Mouse (Mus musculus): ENCODE measurements around the gene 4930516K23Rik. TPM values are rescaled to one million over a fixed set of nuclear protein-coding genes. Genes with fewer than 3 reads are reported as not detected.

The 4930516K23Rik gene
- total RNA-seq (2021) (not detected), polyA plus RNA-seq (2012; rRNA removed) (not detected in 2 replicates)
- long read RNA-seq = 0 reads

DNA sequence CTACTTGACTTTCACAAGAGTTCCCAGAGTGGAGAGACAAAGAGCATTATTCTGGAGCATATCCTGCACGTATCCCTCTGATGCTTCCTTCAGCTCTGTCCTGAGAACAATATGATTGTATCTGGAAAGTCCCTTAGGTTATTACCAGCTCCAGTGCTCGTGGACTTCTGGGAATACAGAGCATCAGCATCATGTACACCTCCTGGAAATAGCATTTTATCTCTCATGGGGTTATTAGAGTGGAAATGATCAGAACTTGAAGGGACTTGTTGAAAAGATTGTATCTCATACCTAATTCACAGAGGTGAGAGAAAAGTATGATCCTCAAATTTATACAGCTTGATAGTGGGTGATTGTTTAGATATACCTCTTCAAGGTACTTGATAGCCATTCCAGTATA lies at the start of gene 4930516K23Rik:
4930516K23Rik (minus strand) TSS at position 101 of the 400 bp plus-strand sequence.
- Histone ChIP-seq H3K79me2 (replicated peaks; ENCODE audit: control insufficient read depth, insufficient read depth, low read length) (no peaks in the 10 kb centered on the region), H3K4me3 (no peak within 1 kb of the TSS), H3K27me3 (ENCODE audit: control insufficient read depth, insufficient read depth, low read length) (no peaks in the 10 kb centered on the region), H3K27ac (no peak within 1 kb of the TSS), H3K36me3 (ENCODE audit: control insufficient read depth, insufficient read depth, low read length) (no peaks in the 10 kb centered on the region), H3K9ac (ENCODE audit: low read depth, low read length) (no peak within 1 kb of the TSS), H3K4me1 (ENCODE audit: control insufficient read depth, insufficient read depth, low read length) (no peaks in the 10 kb centered on the region)
- intact Hi-C loops (cut with DNase I) = no loop called here
- TF ChIP-seq CTCF (IDR thresholded peaks at IDR 0.05) (no peak), POLR2A (IDR thresholded peaks at IDR 0.05; ENCODE audit: insufficient read depth, low read depth, low read length) (no peak), EP300 (IDR thresholded peaks at IDR 0.05; ENCODE audit: insufficient read depth, low read depth, low read length) (no peak)
- WGBS = 36% methylated on average over 2 of the region's 2 CpGs
- DNase-seq = no peak

- no peak for TF ChIP-seq POLR2A (IDR thresholded peaks at IDR 0.05; ENCODE audit: insufficient read depth, low read depth, low read length)
- TF ChIP-seq EP300 (IDR thresholded peaks at IDR 0.05; ENCODE audit: insufficient read depth, low read depth, low read length) = no peak
- TF ChIP-seq CTCF (IDR thresholded peaks at IDR 0.05) = no peak
- no peak for DNase-seq
- no peak within 1 kb of the TSS for H3K9ac ChIP-seq (ENCODE audit: low read depth, low read length)
Measured at GRCm38 (mm10) chr7:104104757-104104972, 43.4 kb upstream of the 4930516K23Rik start, which contains the start of gene Olfr646. Gene Olfr646, plus strand, starts transcription at chr7:104104873.

DNA sequence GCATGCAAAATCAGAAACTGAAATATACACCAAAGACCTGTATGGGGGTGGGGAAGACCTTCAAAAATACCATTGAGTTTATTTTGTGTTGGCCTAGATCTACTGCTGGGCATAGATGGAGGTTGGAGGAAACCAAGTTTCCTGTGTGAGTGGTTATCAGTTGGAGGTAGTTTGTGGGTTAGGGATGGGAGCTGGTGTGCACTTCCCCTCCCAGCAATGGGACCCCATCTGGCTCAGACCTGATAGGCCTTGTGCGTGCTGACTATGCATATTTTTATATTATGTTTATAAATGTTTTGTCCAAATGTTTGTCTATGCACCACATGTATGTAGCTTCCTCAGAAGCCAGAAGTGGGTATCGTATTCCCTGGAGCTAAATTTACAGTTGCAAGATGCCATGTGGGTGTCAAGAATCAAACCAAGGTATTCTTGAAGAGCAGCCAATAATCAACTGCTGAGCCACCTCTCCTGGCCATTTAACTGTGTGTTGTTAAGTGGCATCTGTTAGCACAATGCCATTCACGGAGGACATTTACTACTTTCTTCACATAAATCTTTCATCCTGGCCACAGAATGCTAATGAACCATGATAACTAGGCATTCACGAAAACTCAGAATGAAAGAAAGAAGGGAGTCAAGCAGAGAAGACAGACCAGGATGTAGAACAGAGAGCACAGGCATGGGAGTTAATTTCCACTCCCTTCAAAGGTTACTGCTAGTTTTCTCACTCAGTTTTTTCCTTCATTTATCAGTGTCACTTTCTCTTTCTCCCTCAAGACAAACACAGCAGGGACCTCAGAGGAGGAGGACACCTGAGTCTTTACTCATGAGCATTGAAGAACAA lies 42.9 kb upstream of the 4930516K23Rik start:
- 59% methylated on average over 4 of the region's 4 CpGs for WGBS

More at GRCm38 (mm10) chr7:104104757-104104972, 43.4 kb upstream of the 4930516K23Rik start, which contains the start of gene Olfr646:
- intact Hi-C loops (cut with DNase I) = no loop called here
- Histone ChIP-seq H3K4me3 (no peak within 1 kb of the TSS), H3K36me3 (ENCODE audit: control insufficient read depth, insufficient read depth, low read length) (no peaks in the 10 kb centered on the region), H3K27ac (no peak within 1 kb of the TSS), H3K4me1 (ENCODE audit: control insufficient read depth, insufficient read depth, low read length) (no peaks in the 10 kb centered on the region), H3K79me2 (replicated peaks; ENCODE audit: control insufficient read depth, insufficient read depth, low read length) (no peaks in the 10 kb centered on the region), H3K27me3 (ENCODE audit: control insufficient read depth, insufficient read depth, low read length) (no peaks in the 10 kb centered on the region)

DNA sequence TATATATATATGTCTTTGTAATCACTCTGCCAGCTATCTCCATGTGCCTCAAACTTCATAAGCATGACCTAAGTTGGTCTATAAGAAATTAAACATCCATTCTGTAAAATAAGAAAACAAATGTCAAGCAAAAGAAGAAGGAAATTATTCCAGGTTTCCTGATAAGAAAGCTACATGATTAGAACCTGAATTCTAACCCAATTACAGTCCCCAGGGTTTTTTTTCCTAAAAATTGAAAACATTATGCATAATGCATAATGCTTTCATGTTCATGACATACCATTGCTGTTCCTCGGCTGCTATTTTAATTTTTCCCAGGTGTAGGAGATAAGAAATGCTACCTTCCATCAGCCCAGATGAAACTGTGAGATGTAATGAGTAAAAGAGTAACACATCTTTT lies 24.1 kb upstream of the 4930516K23Rik start, which contains the start of gene Olfr645:
Olfr645 (minus strand) TSS at position 101 of the 400 bp plus-strand sequence.
- WGBS = 65% methylated on average over 1 of the region's 1 CpGs
- Histone ChIP-seq H3K36me3 (ENCODE audit: control insufficient read depth, insufficient read depth, low read length) (no peaks in the 10 kb centered on the region), H3K27ac (no peak within 1 kb of the TSS), H3K9ac (ENCODE audit: low read depth, low read length) (no peak within 1 kb of the TSS), H3K79me2 (replicated peaks; ENCODE audit: control insufficient read depth, insufficient read depth, low read length) (no peaks in the 10 kb centered on the region), H3K4me1 (ENCODE audit: control insufficient read depth, insufficient read depth, low read length) (no peaks in the 10 kb centered on the region), H3K27me3 (ENCODE audit: control insufficient read depth, insufficient read depth, low read length) (no peaks in the 10 kb centered on the region), H3K4me3 (no peak within 1 kb of the TSS)
- no peak for DNase-seq
- TF ChIP-seq EP300 (IDR thresholded peaks at IDR 0.05; ENCODE audit: insufficient read depth, low read depth, low read length) (no peak), POLR2A (IDR thresholded peaks at IDR 0.05; ENCODE audit: insufficient read depth, low read depth, low read length) (no peak), CTCF (IDR thresholded peaks at IDR 0.05) (no peak)
- intact Hi-C loops (cut with DNase I) = no loop called here

More for the DNA sequence above, 42.9 kb upstream of the 4930516K23Rik start:
- Histone ChIP-seq H3K4me1 (ENCODE audit: control insufficient read depth, insufficient read depth, low read length) (no peaks in the 10 kb centered on the region), H3K27me3 (ENCODE audit: control insufficient read depth, insufficient read depth, low read length) (no peaks in the 10 kb centered on the region), H3K9ac (ENCODE audit: low read depth, low read length) (no peak overlapping the region), H3K79me2 (replicated peaks; ENCODE audit: control insufficient read depth, insufficient read depth, low read length) (no peaks in the 10 kb centered on the region), H3K36me3 (ENCODE audit: control insufficient read depth, insufficient read depth, low read length) (no peaks in the 10 kb centered on the region), H3K4me3 (no peak overlapping the region), H3K27ac (no peak overlapping the region)
- TF ChIP-seq CTCF (IDR thresholded peaks at IDR 0.05) = no peak
- no peak for TF ChIP-seq POLR2A (IDR thresholded peaks at IDR 0.05; ENCODE audit: insufficient read depth, low read depth, low read length)
- no peak for TF ChIP-seq EP300 (IDR thresholded peaks at IDR 0.05; ENCODE audit: insufficient read depth, low read depth, low read length)
- DNase-seq = no peak
- intact Hi-C loops (cut with DNase I) = no loop called here

- DNase-seq = no peak
- no peaks in the 10 kb centered on the region for H3K4me1 ChIP-seq (ENCODE audit: control insufficient read depth, insufficient read depth, low read length)
- H3K4me3 ChIP-seq = no peak within 1 kb of the TSS
- 66% methylated on average over 2 of the region's 2 CpGs for WGBS
- intact Hi-C loops (cut with DNase I) = no loop called here
- no peaks in the 10 kb centered on the region for H3K27me3 ChIP-seq (ENCODE audit: control insufficient read depth, insufficient read depth, low read length)
- H3K9ac ChIP-seq (ENCODE audit: low read depth, low read length) = no peak within 1 kb of the TSS
- TF ChIP-seq POLR2A (IDR thresholded peaks at IDR 0.05; ENCODE audit: insufficient read depth, low read depth, low read length) (no peak), CTCF (IDR thresholded peaks at IDR 0.05) (no peak), EP300 (IDR thresholded peaks at IDR 0.05; ENCODE audit: insufficient read depth, low read depth, low read length) (no peak)
- H3K36me3 ChIP-seq (ENCODE audit: control insufficient read depth, insufficient read depth, low read length) = no peaks in the 10 kb centered on the region
- no peaks in the 10 kb centered on the region for H3K79me2 ChIP-seq (replicated peaks; ENCODE audit: control insufficient read depth, insufficient read depth, low read length)
- no peak within 1 kb of the TSS for H3K27ac ChIP-seq
Measured at GRCm38 (mm10) chr7:104071769-104072168, 10.5 kb upstream of the 4930516K23Rik start, which contains the start of gene Olfr644. Gene Olfr644, minus strand, starts transcription at chr7:104071869.

DNA sequence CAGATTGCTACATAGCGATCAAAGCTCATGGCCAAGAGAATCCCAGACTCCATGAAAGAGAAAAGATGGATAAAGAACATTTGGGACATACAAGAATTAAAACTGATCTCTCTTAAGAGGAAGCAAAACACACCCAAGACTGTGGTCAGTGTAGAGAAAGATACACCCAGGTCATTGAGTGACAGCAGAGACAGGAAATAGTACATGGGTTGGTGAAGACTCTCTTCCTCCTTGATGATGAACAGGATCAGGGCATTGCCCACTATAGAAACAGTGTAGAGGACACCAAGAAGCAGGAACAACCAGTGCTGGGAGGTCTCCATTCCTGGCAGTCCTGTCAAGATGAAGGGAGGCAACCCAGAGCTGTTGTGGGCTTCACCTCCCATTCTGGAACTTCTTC lies 2.0 kb downstream of the 4930516K23Rik start:
- no peaks in the 10 kb centered on the region for H3K27me3 ChIP-seq (ENCODE audit: control insufficient read depth, insufficient read depth, low read length)
- intact Hi-C loops (cut with DNase I) = no loop called here
- no peak for DNase-seq
- no peaks in the 10 kb centered on the region for H3K36me3 ChIP-seq (ENCODE audit: control insufficient read depth, insufficient read depth, low read length)
- no peak overlapping the region for H3K4me3 ChIP-seq
- no peaks in the 10 kb centered on the region for H3K4me1 ChIP-seq (ENCODE audit: control insufficient read depth, insufficient read depth, low read length)
- H3K9ac ChIP-seq (ENCODE audit: low read depth, low read length) = no peak overlapping the region
- H3K27ac ChIP-seq = no peak overlapping the region
- no peak for TF ChIP-seq EP300 (IDR thresholded peaks at IDR 0.05; ENCODE audit: insufficient read depth, low read depth, low read length)
- TF ChIP-seq CTCF (IDR thresholded peaks at IDR 0.05) = no peak
- no peak for TF ChIP-seq POLR2A (IDR thresholded peaks at IDR 0.05; ENCODE audit: insufficient read depth, low read depth, low read length)
- whole genome bisulfite sequencing = 89% methylated on average over 1 of the region's 1 CpGs
- no peaks in the 10 kb centered on the region for H3K79me2 ChIP-seq (replicated peaks; ENCODE audit: control insufficient read depth, insufficient read depth, low read length)

All from heart, adult 2 months (tissue).